Mouse (Mus musculus): ENCODE data around the gene Ddb1. TPM values are rescaled to one million over a fixed set of nuclear protein-coding genes. Genes with fewer than 3 reads are reported as not detected.

Ddb1 gene
- polyA plus RNA-seq, 1 experiment from 2014 or later: 247 TPM

DNA sequence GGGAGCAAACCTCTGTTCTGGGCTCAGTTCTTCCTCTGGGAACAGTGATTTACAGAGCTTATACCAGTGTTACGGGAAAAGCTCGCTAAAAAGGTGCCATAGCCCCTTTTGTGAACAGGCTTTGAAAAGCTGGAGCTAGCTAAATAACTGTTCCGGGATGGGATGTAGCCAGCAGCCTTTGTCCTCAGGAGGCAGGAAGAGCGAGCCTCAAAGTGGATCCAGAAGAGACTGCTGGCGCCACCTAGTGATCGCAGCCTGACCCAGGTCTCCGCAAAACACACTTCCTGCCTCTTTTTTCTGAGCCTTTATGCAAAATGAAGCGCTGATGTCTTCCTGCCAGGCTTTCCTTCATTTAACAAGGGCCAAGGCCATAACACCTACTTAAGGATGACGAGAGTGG lies 2.3 kb upstream of the Ddb1 start:
- no peaks in the 10 kb centered on the region for H3K27me3 ChIP-seq (ENCODE audit: control insufficient read depth, insufficient read depth, low read length)
- under 1% methylated on average over 9 of the region's 9 CpGs for WGBS
- H3K4me1 ChIP-seq (ENCODE audit: control insufficient read depth, insufficient read depth, low read length): peaks cover 26% of the 10 kb centered on the region
- DNase-seq (peak; percentile 96), ATAC-seq (ENCODE audit: low FRiP score, low TSS enrichment) (peak; percentile 67; the same call in 1 of the 2 replicates)
- H3K4me3 ChIP-seq (replicated peaks; ENCODE audit: low read depth, low read length): peak overlapping the region; percentile 33
- H3K9me3 ChIP-seq (ENCODE audit: control insufficient read depth, low read length): no peaks in the 10 kb centered on the region
- H3K27ac ChIP-seq (replicated peaks; ENCODE audit: low read depth, low read length): peak overlapping the region; percentile 97
- H3K4me2 ChIP-seq (ENCODE audit: low read length): peak overlapping the region; percentile 68
- peak overlapping the region; percentile 78 for H3K9ac ChIP-seq (replicated peaks; ENCODE audit: low read length)
- H3K36me3 ChIP-seq (ENCODE audit: control insufficient read depth, insufficient read depth, low read length): peaks cover 23% of the 10 kb centered on the region

DNA sequence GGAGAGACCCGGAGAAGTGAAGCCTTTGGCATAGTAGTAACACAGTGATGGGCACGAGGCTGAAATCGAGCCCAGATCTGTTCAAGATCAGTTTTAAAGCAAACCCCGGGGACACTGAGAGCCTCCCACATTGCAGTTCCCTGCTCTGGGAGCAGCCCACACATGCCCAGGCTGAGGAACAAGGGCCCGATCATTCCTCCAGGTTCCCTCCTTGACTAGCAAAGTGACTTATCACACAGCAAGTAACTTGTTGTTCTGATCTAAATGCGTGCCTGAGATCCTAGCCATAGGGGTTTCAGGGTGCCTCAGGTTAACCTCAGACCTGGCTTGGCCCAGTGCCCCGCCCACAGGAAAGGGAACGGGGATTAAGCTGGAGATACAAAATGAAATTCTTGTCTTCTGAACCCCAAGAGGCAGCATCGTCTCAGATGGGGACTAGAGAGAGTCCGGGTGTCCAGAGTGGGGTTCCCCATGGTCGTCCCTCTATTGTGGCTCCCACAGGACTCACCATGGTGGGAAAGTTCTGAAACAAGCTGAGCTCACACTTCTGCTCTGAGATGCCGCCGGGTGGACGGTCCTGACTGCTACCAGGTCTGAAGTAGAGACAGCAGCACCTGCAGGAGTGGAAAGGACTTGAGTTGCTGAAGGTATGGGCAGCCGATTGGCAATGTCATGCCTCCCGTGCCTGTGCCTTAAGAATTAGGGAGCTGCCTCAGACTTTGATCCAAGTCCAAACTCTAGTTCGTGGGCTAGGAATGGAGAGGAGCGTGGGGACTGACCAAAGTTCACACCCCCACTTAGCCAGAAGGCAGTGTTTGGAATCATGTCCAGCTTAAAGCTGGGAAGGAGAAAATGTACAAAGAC lies 1.2 kb upstream of the Ddb1 start:
- no peak overlapping the region; the same call in 1 of the 2 replicates for H3K9ac ChIP-seq (replicated peaks; ENCODE audit: low read length)

DNA sequence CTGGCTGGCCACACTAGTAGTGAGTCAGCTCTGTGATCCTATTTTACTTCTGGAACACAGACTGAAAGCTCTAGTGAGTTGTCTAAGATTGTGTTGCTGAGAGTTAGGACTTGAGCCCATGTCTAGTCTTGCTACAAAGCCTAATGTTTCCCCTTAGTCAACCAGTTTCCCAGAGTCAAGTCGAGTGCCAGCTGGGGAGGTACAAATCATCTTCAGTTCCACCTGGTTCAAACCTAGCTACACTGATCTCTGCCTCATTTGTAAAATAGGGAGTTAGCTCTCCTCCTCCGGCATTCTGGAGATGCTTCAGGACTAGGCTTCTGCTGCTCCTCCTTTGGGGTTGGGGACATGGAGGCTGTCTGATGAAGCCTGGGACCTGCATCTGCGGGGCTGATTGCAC lies 593 bp upstream of the Ddb1 start:
- H3K27ac ChIP-seq (replicated peaks; ENCODE audit: low read depth, low read length): peak overlapping the region; percentile 89
- peaks cover 33% of the 10 kb centered on the region for H3K36me3 ChIP-seq (ENCODE audit: control insufficient read depth, insufficient read depth, low read length)
- peak overlapping the region; percentile 86 for H3K9ac ChIP-seq (replicated peaks; ENCODE audit: low read length)
- ATAC-seq (ENCODE audit: low FRiP score, low TSS enrichment) (no peak), DNase-seq (peak; percentile 11)
- no peaks in the 10 kb centered on the region for H3K9me3 ChIP-seq (ENCODE audit: control insufficient read depth, low read length)
- peaks cover 26% of the 10 kb centered on the region for H3K4me1 ChIP-seq (ENCODE audit: control insufficient read depth, insufficient read depth, low read length)
- H3K4me2 ChIP-seq (ENCODE audit: low read length): peak overlapping the region; percentile 79
- H3K27me3 ChIP-seq (ENCODE audit: control insufficient read depth, insufficient read depth, low read length): no peaks in the 10 kb centered on the region
- H3K4me3 ChIP-seq (replicated peaks; ENCODE audit: low read depth, low read length): peak overlapping the region; percentile 88
- WGBS: 68% methylated on average over 3 of the region's 3 CpGs

More for the DNA sequence above, 1.2 kb upstream of the Ddb1 start:
- H3K4me3 ChIP-seq (replicated peaks; ENCODE audit: low read depth, low read length): no peak overlapping the region
- H3K4me1 ChIP-seq (ENCODE audit: control insufficient read depth, insufficient read depth, low read length): peaks cover 26% of the 10 kb centered on the region
- DNase-seq (no peak), ATAC-seq (ENCODE audit: low FRiP score, low TSS enrichment) (no peak)
- H3K27me3 ChIP-seq (ENCODE audit: control insufficient read depth, insufficient read depth, low read length): no peaks in the 10 kb centered on the region
- 89% methylated on average over 18 of the region's 18 CpGs for WGBS
- peak overlapping the region; percentile 79; the same call in 1 of the 2 replicates for H3K4me2 ChIP-seq (ENCODE audit: low read length)
- no peaks in the 10 kb centered on the region for H3K9me3 ChIP-seq (ENCODE audit: control insufficient read depth, low read length)
- no peak overlapping the region for H3K27ac ChIP-seq (replicated peaks; ENCODE audit: low read depth, low read length)
- H3K36me3 ChIP-seq (ENCODE audit: control insufficient read depth, insufficient read depth, low read length): peaks cover 31% of the 10 kb centered on the region

DNA sequence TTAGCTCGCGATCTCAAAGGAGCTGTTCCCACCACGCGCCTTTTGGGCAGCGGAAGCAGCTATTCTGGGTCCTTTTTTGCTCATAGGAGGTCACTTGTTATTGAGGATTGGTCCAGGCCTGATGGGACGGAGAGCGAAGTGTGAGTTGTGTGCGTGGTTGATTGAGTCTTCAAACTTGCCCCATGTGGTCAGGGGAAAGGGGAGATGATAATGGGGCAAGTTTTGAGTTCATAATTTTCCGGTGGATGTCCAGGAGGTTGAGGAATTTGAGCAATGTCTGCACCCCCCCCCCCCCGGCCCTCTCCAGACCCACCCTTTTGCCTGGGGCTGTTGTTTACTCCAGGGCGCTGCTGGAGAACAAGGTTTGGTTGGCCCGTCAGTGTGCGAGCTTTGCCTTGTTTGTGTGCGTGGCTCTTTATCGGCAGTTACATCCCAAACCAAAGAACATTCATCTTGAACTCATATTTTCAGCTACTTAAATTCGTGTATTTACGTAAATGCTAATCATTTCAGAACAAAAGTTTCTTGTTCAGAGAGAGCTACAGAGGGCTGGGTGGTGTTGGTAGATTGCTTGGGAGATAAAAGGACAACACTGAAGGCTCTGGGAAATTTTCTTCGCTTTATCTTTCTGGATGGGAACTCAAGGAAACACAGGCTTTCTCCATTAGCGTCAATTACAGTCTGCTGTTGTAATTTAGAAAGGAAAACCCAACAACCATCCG lies 935 bp downstream of the Ddb1 start:
- H3K27ac ChIP-seq (replicated peaks; ENCODE audit: low read depth, low read length): peak overlapping the region; percentile 78
- H3K36me3 ChIP-seq (ENCODE audit: control insufficient read depth, insufficient read depth, low read length): peaks cover 40% of the 10 kb centered on the region
- peak overlapping the region; percentile 88 for H3K4me3 ChIP-seq (replicated peaks; ENCODE audit: low read depth, low read length)
- peak overlapping the region; percentile 79 for H3K4me2 ChIP-seq (ENCODE audit: low read length)
- peaks cover 26% of the 10 kb centered on the region for H3K4me1 ChIP-seq (ENCODE audit: control insufficient read depth, insufficient read depth, low read length)
- no peaks in the 10 kb centered on the region for H3K27me3 ChIP-seq (ENCODE audit: control insufficient read depth, insufficient read depth, low read length)
- peak overlapping the region; percentile 86 for H3K9ac ChIP-seq (replicated peaks; ENCODE audit: low read length)
- DNase-seq (peak; percentile 14), ATAC-seq (ENCODE audit: low FRiP score, low TSS enrichment) (0 out of 2 replicates have a peak, but pooled peaks have one; percentile 0)
- WGBS: 8% methylated on average over 20 of the region's 20 CpGs
- H3K9me3 ChIP-seq (ENCODE audit: control insufficient read depth, low read length): no peaks in the 10 kb centered on the region

DNA sequence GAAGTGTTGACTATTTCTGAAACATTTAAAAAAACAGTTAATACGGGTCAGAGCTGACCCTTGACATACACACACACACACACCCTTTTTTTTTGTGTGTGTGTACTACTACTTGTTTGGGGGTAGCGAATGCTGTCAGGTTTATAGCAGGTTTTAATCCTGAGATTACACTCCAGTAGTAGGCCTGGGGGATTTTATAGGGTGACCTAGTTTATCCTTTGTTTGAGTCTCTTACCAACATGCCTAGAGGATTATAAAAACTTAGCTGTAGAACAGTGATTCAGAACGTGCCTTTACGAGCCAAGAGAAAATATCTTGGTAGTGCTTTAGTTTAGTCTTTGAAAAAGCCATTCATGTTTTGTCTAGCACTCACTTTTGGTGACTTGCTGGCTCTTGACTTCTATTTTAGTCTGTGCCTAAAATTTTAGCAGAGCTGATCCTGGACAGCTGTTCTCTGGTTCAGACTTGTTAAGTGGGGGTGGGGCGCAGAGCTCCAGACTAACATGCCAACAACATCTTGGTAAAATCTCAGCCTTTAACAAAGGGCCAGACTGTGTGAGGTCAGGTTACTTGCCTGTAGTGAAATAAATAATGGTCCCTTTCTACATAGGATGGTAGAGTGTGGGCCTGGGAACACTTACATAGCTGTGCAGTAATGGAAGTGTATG lies 3.6 kb downstream of the Ddb1 start:
- ATAC-seq (ENCODE audit: low FRiP score, low TSS enrichment): no peak
- no peak for DNase-seq
- H3K9me3 ChIP-seq (ENCODE audit: control insufficient read depth, low read length): no peaks in the 10 kb centered on the region
- no peak overlapping the region for H3K4me2 ChIP-seq (ENCODE audit: low read length)
- H3K27me3 ChIP-seq (ENCODE audit: control insufficient read depth, insufficient read depth, low read length): no peaks in the 10 kb centered on the region
- H3K4me1 ChIP-seq (ENCODE audit: control insufficient read depth, insufficient read depth, low read length): peaks cover 16% of the 10 kb centered on the region
- 96% methylated on average over 5 of the region's 5 CpGs for WGBS
- no peak overlapping the region for H3K27ac ChIP-seq (replicated peaks; ENCODE audit: low read depth, low read length)
- no peak overlapping the region for H3K4me3 ChIP-seq (replicated peaks; ENCODE audit: low read depth, low read length)
- no peak overlapping the region for H3K9ac ChIP-seq (replicated peaks; ENCODE audit: low read length)
- H3K36me3 ChIP-seq (ENCODE audit: control insufficient read depth, insufficient read depth, low read length): peaks cover 66% of the 10 kb centered on the region

DNA sequence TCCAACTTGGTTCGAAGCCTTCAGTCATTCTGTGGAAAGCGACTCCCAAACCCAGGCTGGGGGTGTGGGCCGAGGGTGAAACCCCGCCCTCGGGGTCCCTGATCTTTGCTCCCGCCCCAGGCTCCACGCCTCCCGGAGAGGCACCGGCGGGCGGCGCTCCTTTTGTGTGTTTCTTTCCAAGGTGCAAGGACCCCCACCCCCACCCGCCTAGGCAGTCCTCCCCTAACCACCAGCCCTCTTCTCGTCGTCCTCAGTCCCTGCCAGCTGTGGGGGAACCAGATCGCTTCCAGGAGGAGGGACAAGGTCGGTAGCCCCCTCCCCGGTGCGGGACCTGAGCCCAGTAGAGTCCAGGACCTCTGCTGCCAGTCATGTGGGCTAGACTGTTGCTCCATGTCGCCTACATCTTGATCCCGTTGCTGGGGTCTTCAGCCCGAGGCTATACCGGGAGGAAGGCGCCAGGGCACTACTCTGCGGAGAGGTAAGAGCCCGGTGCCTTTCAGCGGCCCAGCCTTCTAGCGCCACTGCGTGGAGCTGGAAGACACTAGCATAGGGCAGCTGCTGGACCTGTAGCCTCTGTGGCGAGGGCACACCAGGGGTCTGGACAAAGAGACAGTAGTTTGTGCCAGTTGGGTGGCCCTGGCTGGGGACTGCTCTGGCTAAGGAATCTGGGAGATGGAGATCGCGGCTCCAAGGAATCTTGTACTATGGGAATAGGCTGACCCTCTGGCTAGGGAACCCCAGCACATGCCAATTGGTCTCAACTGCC lies 29.2 kb downstream of the Ddb1 start, which contains the start of gene Vwce:
Gene Vwce (plus strand): TSS at position 108 of the 766 bp plus-strand sequence.
- Histone ChIP-seq H3K9ac (replicated peaks; ENCODE audit: low read length) (peak within 1 kb of the TSS; percentile 52), H3K27me3 (ENCODE audit: control insufficient read depth, insufficient read depth, low read length) (peaks cover 4% of the 10 kb centered on the region; the same call in 1 of the 2 replicates), H3K4me3 (replicated peaks; ENCODE audit: low read depth, low read length) (peak within 1 kb of the TSS; percentile 39), H3K36me3 (ENCODE audit: control insufficient read depth, insufficient read depth, low read length) (peaks cover 16% of the 10 kb centered on the region), H3K9me3 (ENCODE audit: control insufficient read depth, low read length) (no peaks in the 10 kb centered on the region), H3K27ac (replicated peaks; ENCODE audit: low read depth, low read length) (no peak within 1 kb of the TSS), H3K4me2 (ENCODE audit: low read length) (peak within 1 kb of the TSS; percentile 89), H3K4me1 (ENCODE audit: control insufficient read depth, insufficient read depth, low read length) (peaks cover 12% of the 10 kb centered on the region)
- ATAC-seq (ENCODE audit: low FRiP score, low TSS enrichment): peak; percentile 79
- DNase-seq: peak; percentile 74
- WGBS: 3% methylated on average over 32 of the region's 32 CpGs

DNA sequence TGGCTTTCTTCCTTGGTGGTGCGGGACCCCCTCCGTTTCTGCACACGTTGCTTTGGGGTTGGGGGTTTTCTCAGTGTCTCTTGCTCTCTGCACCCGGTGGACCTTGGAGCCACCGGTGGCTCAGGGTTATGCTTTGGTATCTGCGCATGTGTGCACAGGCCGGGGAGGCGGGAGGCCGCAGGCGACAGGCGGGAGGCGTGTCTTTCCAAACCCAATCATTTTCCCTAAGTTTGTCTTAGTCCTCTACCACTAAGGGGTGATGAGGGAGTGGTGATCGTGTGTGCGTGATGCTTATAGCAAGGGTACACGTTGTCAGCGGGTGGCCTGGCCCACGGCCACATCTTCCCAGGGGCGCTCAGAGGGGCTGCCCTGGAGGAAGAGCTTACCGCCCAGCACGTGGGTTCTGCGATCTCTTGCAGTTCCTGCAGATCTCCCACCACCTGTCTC lies 29.8 kb downstream of the Ddb1 start:
- peak overlapping the region; percentile 52 for H3K9ac ChIP-seq (replicated peaks; ENCODE audit: low read length)
- H3K4me3 ChIP-seq (replicated peaks; ENCODE audit: low read depth, low read length): peak overlapping the region; percentile 39
- H3K9me3 ChIP-seq (ENCODE audit: control insufficient read depth, low read length): no peaks in the 10 kb centered on the region
- H3K4me2 ChIP-seq (ENCODE audit: low read length): peak overlapping the region; percentile 89
- H3K27me3 ChIP-seq (ENCODE audit: control insufficient read depth, insufficient read depth, low read length): peaks cover 4% of the 10 kb centered on the region; the same call in 1 of the 2 replicates
- ATAC-seq (ENCODE audit: low FRiP score, low TSS enrichment): peak; percentile 81
- WGBS: 3% methylated on average over 21 of the region's 21 CpGs
- peaks cover 12% of the 10 kb centered on the region for H3K4me1 ChIP-seq (ENCODE audit: control insufficient read depth, insufficient read depth, low read length)
- H3K36me3 ChIP-seq (ENCODE audit: control insufficient read depth, insufficient read depth, low read length): peaks cover 10% of the 10 kb centered on the region
- peak; percentile 75 for DNase-seq
- no peak overlapping the region for H3K27ac ChIP-seq (replicated peaks; ENCODE audit: low read depth, low read length)

DNA sequence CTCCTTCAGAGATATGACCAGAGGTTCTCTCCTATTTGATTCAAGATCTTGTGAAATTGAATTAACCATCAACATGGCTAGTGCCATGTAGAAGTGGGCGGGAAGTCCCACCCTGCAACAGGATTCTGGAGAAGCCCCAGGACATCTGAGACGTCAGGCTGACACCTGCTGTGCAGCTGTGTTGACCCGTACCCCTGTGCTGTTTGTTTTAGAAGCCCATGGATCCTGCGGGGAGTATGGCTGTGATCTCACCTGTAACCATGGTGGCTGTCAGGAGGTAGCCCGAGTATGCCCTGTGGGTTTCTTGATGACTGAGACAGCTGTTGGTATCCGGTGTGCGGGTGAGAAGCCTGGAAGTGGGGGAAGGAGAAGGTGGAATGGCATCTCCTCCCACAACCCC lies 32.7 kb downstream of the Ddb1 start:
- no peak overlapping the region for H3K4me2 ChIP-seq (ENCODE audit: low read length)
- ATAC-seq (ENCODE audit: low FRiP score, low TSS enrichment) (no peak), DNase-seq (no peak)
- peaks cover 4% of the 10 kb centered on the region; the same call in 1 of the 2 replicates for H3K27me3 ChIP-seq (ENCODE audit: control insufficient read depth, insufficient read depth, low read length)
- no peak overlapping the region for H3K4me3 ChIP-seq (replicated peaks; ENCODE audit: low read depth, low read length)
- H3K4me1 ChIP-seq (ENCODE audit: control insufficient read depth, insufficient read depth, low read length): peaks cover 12% of the 10 kb centered on the region
- no peak overlapping the region for H3K27ac ChIP-seq (replicated peaks; ENCODE audit: low read depth, low read length)
- WGBS: 74% methylated on average over 7 of the region's 7 CpGs
- no peaks in the 10 kb centered on the region for H3K36me3 ChIP-seq (ENCODE audit: control insufficient read depth, insufficient read depth, low read length)
- H3K9ac ChIP-seq (replicated peaks; ENCODE audit: low read length): no peak overlapping the region
- H3K9me3 ChIP-seq (ENCODE audit: control insufficient read depth, low read length): no peaks in the 10 kb centered on the region

Data from midbrain, embryonic 14.5 days (tissue).